15 mouse cellular contexts compared by ENCODE assay signal in the genomic region with DNA sequence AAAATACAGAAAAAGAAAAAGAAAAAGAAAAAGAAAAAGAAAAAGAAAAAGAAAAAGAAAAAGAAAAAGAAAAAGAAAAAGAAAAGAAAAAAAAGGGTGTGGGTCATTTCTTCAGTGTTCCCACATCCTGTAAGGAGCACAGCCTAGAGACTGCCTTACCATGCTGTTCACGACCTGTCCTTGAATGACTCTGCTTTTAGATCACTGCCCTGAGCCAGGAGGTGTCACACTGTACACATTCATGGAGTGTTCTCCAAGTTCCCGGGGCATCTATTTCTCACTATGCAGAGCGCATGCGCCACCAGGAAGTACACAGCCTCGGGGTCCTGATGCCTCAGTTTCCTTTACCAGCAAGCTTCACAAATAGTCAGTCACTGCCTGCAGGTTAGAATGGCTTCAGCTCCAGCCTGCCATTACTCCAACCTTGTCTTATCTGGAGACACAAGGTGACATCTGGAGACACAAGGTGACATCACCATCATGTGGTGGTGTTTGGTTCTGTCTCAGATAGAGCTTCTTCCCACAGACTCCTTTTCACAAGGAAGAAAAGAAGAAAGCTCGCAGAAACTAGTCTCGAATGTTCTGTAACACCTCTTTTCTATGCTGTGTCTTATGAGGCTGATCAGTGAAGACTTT.
"Had no signal": no experiment of that assay in that cellular context is flagged by ENCODE, and none has a peak within 500 bp of the region (broad histone marks: within the 10 kb centered on the region; RNA-seq: fewer than 3 reads in every experiment).

No protein-coding gene starts in this region.

- H3K4me3 ChIP-seq: liver, embryonic 12.5 days; megakaryocyte, embryonic 14.5 days; midbrain, embryonic 12.5 days had no signal

- H3K27me3 ChIP-seq: liver, embryonic 12.5 days; midbrain, embryonic 12.5 days had no signal

- H3K27ac ChIP-seq: kidney, postnatal 0 days; liver, embryonic 12.5 days; midbrain, embryonic 12.5 days had no signal

- H3K4me1 ChIP-seq: midbrain, embryonic 12.5 days had no signal

- H3K36me3 ChIP-seq: liver, embryonic 12.5 days; midbrain, embryonic 12.5 days had no signal

- H3K9ac ChIP-seq: liver, embryonic 12.5 days; lung, embryonic 14.5 days; midbrain, embryonic 12.5 days had no signal

- ATAC-seq: intestine, postnatal 0 days; liver, embryonic 12.5 days; midbrain, embryonic 16.5 days had no signal

- DNase-seq: kidney, adult 9 months; kidney, postnatal 36 days; lung, embryonic 14.5 days; lung, postnatal 10 days; lung, postnatal 4 days; right cerebral cortex, adult 18-20 months; right cerebral cortex, postnatal 25 days; thymus, adult 18-20 months; thymus, postnatal 14 days had no signal

- H3K4me2 ChIP-seq: liver, embryonic 12.5 days; lung, embryonic 14.5 days; midbrain, embryonic 12.5 days had no signal

- H3K9me3 ChIP-seq: liver, embryonic 12.5 days; midbrain, embryonic 12.5 days had no signal
